Mouse (Mus musculus) heart, embryonic 13.5 days (tissue): ENCODE results near the gene Thada. TPM values are rescaled to one million over a fixed set of nuclear protein-coding genes. Genes with fewer than 3 reads are reported as not detected.

Experiments used
- ATAC-seq: fragments of 200-750 bp; cut with Nextera tagmentation; 2 replicates; pipeline ENCODE4 v1.8.0; 2017; ENCODE audit warnings: moderate TSS enrichment; ENCODE audit not compliant: insufficient number of reproducible peaks, low FRiP score, low TSS enrichment; ENCODE audit errors: extremely low read depth
- H3K27ac ChIP-seq: fragments of 300-500 bp; sonication (generic); replicated peaks from 2 replicates; pipeline ENCODE4 v1.5.1; 2015; ENCODE audit warnings: moderate library complexity, mild to moderate bottlenecking, inconsistent platforms
- H3K27me3 ChIP-seq: fragments of 300-500 bp; sonication (generic); replicated peaks from 2 replicates; pipeline ENCODE4 v1.6.1; 2015; ENCODE audit warnings: mild to moderate bottlenecking, inconsistent platforms
- H3K36me3 ChIP-seq: fragments of 300-500 bp; sonication (generic); 2 replicates; pipeline ENCODE4 v1.6.1; 2015; ENCODE audit warnings: mild to moderate bottlenecking, inconsistent platforms
- H3K4me1 ChIP-seq: fragments of 300-500 bp; sonication (generic); 2 replicates; pipeline ENCODE4 v1.6.1; 2015; ENCODE audit warnings: inconsistent platforms
- H3K4me2 ChIP-seq: fragments of 300-500 bp; sonication (generic); 2 replicates; pipeline ENCODE4 v1.6.1; 2015; ENCODE audit warnings: inconsistent platforms, mild to moderate bottlenecking, moderate library complexity
- H3K4me3 ChIP-seq: fragments of 300-500 bp; sonication (generic); 2 replicates; pipeline ENCODE4 v1.5.1; 2015; ENCODE audit warnings: moderate library complexity, mild to moderate bottlenecking, inconsistent platforms
- H3K9ac ChIP-seq: fragments of 300-500 bp; sonication (generic); 2 replicates; pipeline ENCODE4 v1.6.1; 2015; ENCODE audit warnings: inconsistent platforms, mild to moderate bottlenecking, moderate library complexity
- H3K9me3 ChIP-seq: fragments of 300-500 bp; sonication (generic); 2 replicates; pipeline ENCODE4 v1.6.1; 2016; ENCODE audit warnings: inconsistent platforms
- WGBS: fragments of 180-500 bp; shearing (Covaris S2); methylation state at CpG from one replicate; pipeline ENCODE4 v1.1.7; 2015; ENCODE audit warnings: mixed read lengths; 5-methylcytosine and 5-hydroxymethylcytosine counted together
- polyA plus RNA-seq: library from polyadenylated mRNA; unstranded; fragments of >200 nt; fragmentation: Nextera tagmentation; extraction: Ambion mirVana; gene quantifications from 2 replicates; pipeline ENCODE4 v1.2.1, GENCODE M21; 2015

Thada gene
- polyA plus RNA-seq, 1 experiment from 2014 or later: 4.6 TPM

- Histone ChIP-seq H3K4me1 (peaks cover 30% of the 10 kb centered on the region), H3K27ac (peak overlapping the region; percentile 1; the same call in 1 of the 2 replicates), H3K4me2 (no peak overlapping the region), H3K9me3 (no peaks in the 10 kb centered on the region), H3K36me3 (no peaks in the 10 kb centered on the region), H3K27me3 (0 out of 2 replicates have a peak, but pooled peaks cover 4% of the 10 kb centered on the region), H3K9ac (no peak overlapping the region), H3K4me3 (no peak overlapping the region)
- WGBS: 78% methylated on average over 8 of the region's 8 CpGs
- no peak for ATAC-seq
Observed at GRCm38 (mm10) chr17:84162211-84162760, 303.7 kb downstream of the Thada start.

GRCm38 (mm10) chr17:84161231-84161854 lies 304.7 kb downstream of the Thada start:
- Histone ChIP-seq H3K27me3 (0 out of 2 replicates have a peak, but pooled peaks cover 8% of the 10 kb centered on the region), H3K4me3 (no peak overlapping the region), H3K9ac (no peak overlapping the region), H3K27ac (peak overlapping the region; percentile 1; the same call in 1 of the 2 replicates), H3K9me3 (no peaks in the 10 kb centered on the region), H3K36me3 (no peaks in the 10 kb centered on the region), H3K4me1 (peaks cover 39% of the 10 kb centered on the region), H3K4me2 (no peak overlapping the region)
- WGBS: 27% methylated on average over 6 of the region's 6 CpGs
- no peak for ATAC-seq

- Histone ChIP-seq H3K4me1 (peaks cover 54% of the 10 kb centered on the region), H3K9me3 (no peaks in the 10 kb centered on the region), H3K4me3 (no peak overlapping the region), H3K36me3 (no peaks in the 10 kb centered on the region), H3K9ac (no peak overlapping the region), H3K27ac (no peak overlapping the region), H3K4me2 (no peak overlapping the region), H3K27me3 (0 out of 2 replicates have a peak, but pooled peaks cover 12% of the 10 kb centered on the region)
- ATAC-seq: no peak
- 75% methylated on average over 15 of the region's 15 CpGs for WGBS
Observed at GRCm38 (mm10) chr17:84158891-84159290, 307.1 kb downstream of the Thada start.

DNA sequence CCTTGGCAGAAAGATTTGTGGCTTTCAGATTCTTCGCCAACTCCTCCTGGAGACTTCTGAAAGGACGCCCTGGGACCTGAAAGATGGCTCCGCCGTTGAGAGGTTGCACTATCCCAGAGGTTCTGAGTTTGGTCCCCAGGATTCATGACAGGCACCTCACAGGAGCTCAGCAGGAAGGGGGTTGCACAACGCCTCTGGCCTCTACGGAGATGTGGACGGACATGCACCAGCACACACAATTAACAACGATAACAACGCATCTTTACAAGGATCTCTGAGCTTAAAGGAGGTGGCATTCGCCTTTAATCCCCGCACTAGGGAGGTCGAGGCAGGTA lies 307.6 kb downstream of the Thada start:
- Histone ChIP-seq H3K27me3 (0 out of 2 replicates have a peak, but pooled peaks cover 12% of the 10 kb centered on the region), H3K9me3 (no peaks in the 10 kb centered on the region), H3K4me3 (no peak overlapping the region), H3K4me1 (peaks cover 58% of the 10 kb centered on the region), H3K36me3 (no peaks in the 10 kb centered on the region), H3K27ac (no peak overlapping the region), H3K9ac (no peak overlapping the region), H3K4me2 (no peak overlapping the region)
- ATAC-seq: no peak
- 85% methylated on average over 12 of the region's 12 CpGs for WGBS

DNA sequence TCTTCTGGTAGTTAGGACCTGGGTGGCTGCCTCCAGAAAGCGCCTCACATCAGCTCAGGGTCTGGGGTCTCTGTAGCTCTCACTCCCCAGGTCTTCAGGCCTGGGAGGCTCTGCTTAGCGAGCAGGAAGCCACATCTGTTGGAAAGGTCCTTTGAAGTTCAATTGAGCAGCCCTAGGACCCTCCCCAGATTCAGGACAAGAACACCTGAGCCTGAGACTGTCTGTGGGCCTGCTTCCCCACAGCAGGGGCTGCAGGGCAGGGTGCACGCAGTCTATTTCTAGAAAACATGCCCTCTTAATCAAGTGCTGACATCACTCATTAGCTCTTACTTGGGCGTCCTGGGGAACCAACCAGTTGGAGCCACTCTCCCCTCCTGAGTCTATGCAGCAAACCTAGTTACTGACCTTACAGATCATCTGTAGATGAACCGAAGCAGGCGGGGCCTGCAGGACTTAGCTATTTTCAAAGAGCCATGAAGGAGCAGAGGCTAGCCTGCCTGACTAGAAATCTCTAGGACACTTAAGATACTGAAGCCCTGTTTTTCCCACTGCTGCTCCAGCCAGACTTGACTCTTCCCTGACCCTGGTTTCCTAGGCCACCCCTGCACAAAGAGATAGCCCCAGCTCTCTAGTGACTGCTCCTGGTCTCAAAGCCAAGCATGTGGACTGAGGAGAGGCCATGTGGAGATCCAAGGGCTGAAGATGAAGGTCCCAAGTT lies 308.1 kb downstream of the Thada start:
- H3K27ac ChIP-seq: no peak overlapping the region; the same call in 1 of the 2 replicates
- H3K9me3 ChIP-seq: no peaks in the 10 kb centered on the region
- peaks cover 63% of the 10 kb centered on the region for H3K4me1 ChIP-seq
- ATAC-seq: no peak
- 0 out of 2 replicates have a peak overlapping the region, but pooled peaks have one; percentile 13 for H3K9ac ChIP-seq
- no peak overlapping the region for H3K4me2 ChIP-seq
- H3K27me3 ChIP-seq: 0 out of 2 replicates have a peak, but pooled peaks cover 12% of the 10 kb centered on the region
- 52% methylated on average over 6 of the region's 6 CpGs for WGBS
- H3K36me3 ChIP-seq: no peaks in the 10 kb centered on the region
- H3K4me3 ChIP-seq: no peak overlapping the region

- Histone ChIP-seq H3K27me3 (0 out of 2 replicates have a peak, but pooled peaks cover 12% of the 10 kb centered on the region), H3K4me3 (no peak overlapping the region), H3K36me3 (no peaks in the 10 kb centered on the region), H3K4me1 (peaks cover 68% of the 10 kb centered on the region), H3K4me2 (no peak overlapping the region), H3K9me3 (no peaks in the 10 kb centered on the region), H3K9ac (0 out of 2 replicates have a peak overlapping the region, but pooled peaks have one; percentile 13), H3K27ac (no peak overlapping the region; the same call in 1 of the 2 replicates)
- ATAC-seq: no peak
- 49% methylated on average over 19 of the region's 19 CpGs for WGBS
Observed at GRCm38 (mm10) chr17:84156748-84157742, 309.0 kb downstream of the Thada start.

GRCm38 (mm10) chr17:84156227-84156573 lies 309.8 kb downstream of the Thada start:
- no peak overlapping the region for H3K4me2 ChIP-seq
- 0 out of 2 replicates have a peak, but pooled peaks cover 12% of the 10 kb centered on the region for H3K27me3 ChIP-seq
- no peak overlapping the region for H3K27ac ChIP-seq
- WGBS: 62% methylated on average over 13 of the region's 13 CpGs
- no peak for ATAC-seq
- H3K9ac ChIP-seq: no peak overlapping the region
- H3K4me1 ChIP-seq: peaks cover 68% of the 10 kb centered on the region
- no peaks in the 10 kb centered on the region for H3K36me3 ChIP-seq
- no peak overlapping the region for H3K4me3 ChIP-seq
- H3K9me3 ChIP-seq: no peaks in the 10 kb centered on the region

GRCm38 (mm10) chr17:84155516-84156226 lies 310.3 kb downstream of the Thada start:
- Histone ChIP-seq H3K27ac (no peak overlapping the region), H3K4me2 (no peak overlapping the region), H3K27me3 (0 out of 2 replicates have a peak, but pooled peaks cover 12% of the 10 kb centered on the region), H3K9me3 (no peaks in the 10 kb centered on the region), H3K4me1 (peaks cover 65% of the 10 kb centered on the region), H3K4me3 (no peak overlapping the region), H3K9ac (no peak overlapping the region), H3K36me3 (no peaks in the 10 kb centered on the region)
- ATAC-seq: no peak
- WGBS: 80% methylated on average over 8 of the region's 8 CpGs

DNA sequence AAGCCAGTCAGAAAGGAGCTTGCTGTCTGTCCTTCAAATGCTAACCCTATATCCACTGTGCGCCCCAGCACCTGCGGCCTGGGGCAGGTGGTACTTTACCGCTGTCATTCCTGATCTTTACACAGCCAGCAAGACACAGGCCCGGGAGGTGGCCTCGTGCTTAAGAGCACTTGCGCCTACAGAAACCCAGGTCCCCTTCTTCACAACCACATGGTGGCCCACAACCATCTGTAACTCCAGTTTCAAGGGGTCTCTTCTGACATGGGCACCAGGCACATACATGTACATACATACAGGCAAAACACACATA lies 311.0 kb downstream of the Thada start:
- H3K4me2 ChIP-seq: 0 out of 2 replicates have a peak overlapping the region, but pooled peaks have one; percentile 32
- no peak overlapping the region for H3K4me3 ChIP-seq
- H3K4me1 ChIP-seq: peaks cover 72% of the 10 kb centered on the region
- no peaks in the 10 kb centered on the region for H3K9me3 ChIP-seq
- 0 out of 2 replicates have a peak, but pooled peaks cover 12% of the 10 kb centered on the region for H3K27me3 ChIP-seq
- ATAC-seq: no peak
- WGBS: 85% methylated on average over 6 of the region's 6 CpGs
- no peak overlapping the region for H3K9ac ChIP-seq
- H3K36me3 ChIP-seq: no peaks in the 10 kb centered on the region
- H3K27ac ChIP-seq: peak overlapping the region; percentile 70; the same call in 1 of the 2 replicates

GRCm38 (mm10) chr17:84154302-84155028 lies 311.5 kb downstream of the Thada start:
- Histone ChIP-seq H3K4me1 (peaks cover 77% of the 10 kb centered on the region), H3K27ac (peak overlapping the region; percentile 70), H3K36me3 (no peaks in the 10 kb centered on the region), H3K4me2 (peak overlapping the region; percentile 32), H3K27me3 (0 out of 2 replicates have a peak, but pooled peaks cover 12% of the 10 kb centered on the region), H3K4me3 (no peak overlapping the region), H3K9me3 (no peaks in the 10 kb centered on the region), H3K9ac (no peak overlapping the region)
- ATAC-seq: peak; percentile 69
- WGBS: 55% methylated on average over 11 of the region's 11 CpGs
